Mouse (Mus musculus): ENCODE measurements around the gene Ptgfrn. TPM values are rescaled to one million over a fixed set of nuclear protein-coding genes. Genes with fewer than 3 reads are reported as not detected.

Ptgfrn gene
- 0.26 and 0.35 TPM in 2 replicates for polyA plus RNA-seq (2015; fragmentation: Nextera tagmentation; extraction: Ambion mirVana)

- Histone ChIP-seq H3K36me3 (replicated peaks; ENCODE audit: insufficient read depth, low read length) (no peaks in the 10 kb centered on the region), H3K27me3 (ENCODE audit: insufficient read depth, low read length) (peaks cover 31% of the 10 kb centered on the region), H3K4me3 (ENCODE audit: low read depth, low read length) (peak within 1 kb of the TSS; percentile 58), H3K9ac (replicated peaks) (peak within 1 kb of the TSS; percentile 52), H3K4me2 (ENCODE audit: low read depth, low read length) (peak within 1 kb of the TSS; percentile 84), H3K9me3 (ENCODE audit: low read length) (no peaks in the 10 kb centered on the region), H3K4me1 (ENCODE audit: insufficient read depth) (no peaks in the 10 kb centered on the region; the same call in 1 of the 2 replicates), H3K27ac (ENCODE audit: low read depth) (peak within 1 kb of the TSS; percentile 55)
- 2% methylated on average over 41 of the region's 81 CpGs for WGBS (ENCODE audit: insufficient replicate concordance)
- DNase-seq: peak; percentile 75
- peak; percentile 75 for ATAC-seq
- no peak for TF ChIP-seq CTCF (IDR thresholded peaks at IDR 0.05; ENCODE audit: low read depth)
- TF ChIP-seq EP300 (IDR thresholded peaks at IDR 0.05; ENCODE audit: low read depth): no peak
These were observed at the start of gene Ptgfrn for GRCm38 (mm10) chr3:101110043-101110837. Gene Ptgfrn, minus strand, starts transcription at chr3:101110278.

GRCm38 (mm10) chr3:101159701-101160100 is 49.6 kb upstream of the Ptgfrn start:
- Histone ChIP-seq H3K27ac (ENCODE audit: low read depth) (no peak overlapping the region), H3K4me3 (ENCODE audit: low read depth, low read length) (no peak overlapping the region), H3K4me1 (ENCODE audit: insufficient read depth) (no peaks in the 10 kb centered on the region), H3K9ac (replicated peaks) (no peak overlapping the region), H3K4me2 (ENCODE audit: low read depth, low read length) (no peak overlapping the region), H3K27me3 (ENCODE audit: insufficient read depth, low read length) (no peaks in the 10 kb centered on the region), H3K36me3 (replicated peaks; ENCODE audit: insufficient read depth, low read length) (no peaks in the 10 kb centered on the region), H3K9me3 (ENCODE audit: low read length) (no peaks in the 10 kb centered on the region)
- ATAC-seq (no peak), DNase-seq (no peak)
- TF ChIP-seq CTCF (IDR thresholded peaks at IDR 0.05; ENCODE audit: low read depth) (no peak), EP300 (IDR thresholded peaks at IDR 0.05; ENCODE audit: low read depth) (no peak)
- WGBS (ENCODE audit: insufficient replicate concordance): 81% methylated on average over 4 of the region's 4 CpGs

- no peak overlapping the region for H3K4me3 ChIP-seq (ENCODE audit: low read depth, low read length)
- no peak overlapping the region for H3K4me2 ChIP-seq (ENCODE audit: low read depth, low read length)
- no peak overlapping the region for H3K27ac ChIP-seq (ENCODE audit: low read depth)
- no peaks in the 10 kb centered on the region for H3K9me3 ChIP-seq (ENCODE audit: low read length)
- no peaks in the 10 kb centered on the region for H3K4me1 ChIP-seq (ENCODE audit: insufficient read depth)
- H3K9ac ChIP-seq (replicated peaks): no peak overlapping the region
- TF ChIP-seq CTCF (IDR thresholded peaks at IDR 0.05; ENCODE audit: low read depth): no peak
- TF ChIP-seq EP300 (IDR thresholded peaks at IDR 0.05; ENCODE audit: low read depth): no peak
- ATAC-seq (no peak), DNase-seq (no peak)
- 84% methylated on average over 1 of the region's 1 CpGs for WGBS (ENCODE audit: insufficient replicate concordance)
- H3K27me3 ChIP-seq (ENCODE audit: insufficient read depth, low read length): no peaks in the 10 kb centered on the region
- no peaks in the 10 kb centered on the region for H3K36me3 ChIP-seq (replicated peaks; ENCODE audit: insufficient read depth, low read length)
These were observed 44.0 kb upstream of the Ptgfrn start for GRCm38 (mm10) chr3:101154067-101154466.

- no peak overlapping the region for H3K27ac ChIP-seq (ENCODE audit: low read depth)
- no peaks in the 10 kb centered on the region for H3K9me3 ChIP-seq (ENCODE audit: low read length)
- H3K27me3 ChIP-seq (ENCODE audit: insufficient read depth, low read length): no peaks in the 10 kb centered on the region
- TF ChIP-seq EP300 (IDR thresholded peaks at IDR 0.05; ENCODE audit: low read depth): no peak
- TF ChIP-seq CTCF (IDR thresholded peaks at IDR 0.05; ENCODE audit: low read depth): no peak
- ATAC-seq: no peak
- no peaks in the 10 kb centered on the region for H3K4me1 ChIP-seq (ENCODE audit: insufficient read depth)
- 73% methylated on average over 3 of the region's 3 CpGs for WGBS (ENCODE audit: insufficient replicate concordance)
- no peak overlapping the region for H3K4me2 ChIP-seq (ENCODE audit: low read depth, low read length)
- no peaks in the 10 kb centered on the region for H3K36me3 ChIP-seq (replicated peaks; ENCODE audit: insufficient read depth, low read length)
- no peak overlapping the region for H3K4me3 ChIP-seq (ENCODE audit: low read depth, low read length)
- no peak overlapping the region for H3K9ac ChIP-seq (replicated peaks)
- no peak for DNase-seq
These were observed 43.3 kb upstream of the Ptgfrn start for GRCm38 (mm10) chr3:101153341-101153740.

- H3K27me3 ChIP-seq (ENCODE audit: insufficient read depth, low read length): no peaks in the 10 kb centered on the region
- no peaks in the 10 kb centered on the region for H3K4me1 ChIP-seq (ENCODE audit: insufficient read depth)
- no peaks in the 10 kb centered on the region for H3K36me3 ChIP-seq (replicated peaks; ENCODE audit: insufficient read depth, low read length)
- H3K9ac ChIP-seq (replicated peaks): no peak overlapping the region
- no peak for TF ChIP-seq CTCF (IDR thresholded peaks at IDR 0.05; ENCODE audit: low read depth)
- ATAC-seq (no peak), DNase-seq (no peak)
- no peak overlapping the region for H3K27ac ChIP-seq (ENCODE audit: low read depth)
- H3K9me3 ChIP-seq (ENCODE audit: low read length): peaks cover 6% of the 10 kb centered on the region; the same call in 1 of the 2 replicates
- no peak overlapping the region for H3K4me2 ChIP-seq (ENCODE audit: low read depth, low read length)
- WGBS (ENCODE audit: insufficient replicate concordance): 71% methylated on average over 7 of the region's 7 CpGs
- no peak overlapping the region for H3K4me3 ChIP-seq (ENCODE audit: low read depth, low read length)
These were observed 36.2 kb upstream of the Ptgfrn start for GRCm38 (mm10) chr3:101146126-101146772.

- 47% methylated on average over 10 of the region's 10 CpGs for WGBS (ENCODE audit: insufficient replicate concordance)
- H3K27ac ChIP-seq (ENCODE audit: low read depth): no peak overlapping the region
- no peak overlapping the region for H3K4me2 ChIP-seq (ENCODE audit: low read depth, low read length)
- TF ChIP-seq CTCF (IDR thresholded peaks at IDR 0.05; ENCODE audit: low read depth): no peak
- no peak for TF ChIP-seq EP300 (IDR thresholded peaks at IDR 0.05; ENCODE audit: low read depth)
- H3K4me1 ChIP-seq (ENCODE audit: insufficient read depth): no peaks in the 10 kb centered on the region
- no peak for ATAC-seq
- no peak for DNase-seq
- no peak overlapping the region for H3K9ac ChIP-seq (replicated peaks)
- H3K9me3 ChIP-seq (ENCODE audit: low read length): peaks cover 6% of the 10 kb centered on the region; the same call in 1 of the 2 replicates
- H3K27me3 ChIP-seq (ENCODE audit: insufficient read depth, low read length): no peaks in the 10 kb centered on the region
- H3K36me3 ChIP-seq (replicated peaks; ENCODE audit: insufficient read depth, low read length): no peaks in the 10 kb centered on the region
- no peak overlapping the region for H3K4me3 ChIP-seq (ENCODE audit: low read depth, low read length)
These were observed 35.4 kb upstream of the Ptgfrn start for GRCm38 (mm10) chr3:101145292-101146046.

Data from liver, postnatal 0 days (tissue).